Comparison of ENCODE assay signal across 16 mouse cellular contexts in genomic region chr13:119364160-119364559, GRCm38 (mm10).
DNase-seq lines count a peak whose midpoint lies in the region; ATAC-seq and TF ChIP-seq lines count a peak whose summit lies in the region.
"Had no signal": no experiment of that assay in that cellular context is flagged by ENCODE, and none has a peak within 500 bp of the region (broad histone marks: within the 10 kb centered on the region; RNA-seq: fewer than 3 reads in every experiment).

No protein-coding gene starts in this region.

- peak; percentile 48 for TF ChIP-seq CTCF in layer of hippocampus, adult 2 months (conservative IDR thresholded peaks at IDR 0.05)

- ATAC-seq in forebrain, embryonic 11.5 days (replicated peaks; ENCODE audit: low FRiP score) = peak; percentile 23; the same call in 1 of the 2 replicates
- no peak for ATAC-seq in forebrain, embryonic 15.5 days (replicated peaks)
- ATAC-seq in neural tube, embryonic 14.5 days (ENCODE audit: low read depth) = peak; percentile 36; the same call in 1 of the 2 replicates

- no peaks in the 10 kb centered on the region for H3K4me1 ChIP-seq in forebrain, embryonic 11.5 days (replicated peaks; ENCODE audit: control insufficient read depth, insufficient read depth, low read length)
- no peaks in the 10 kb centered on the region for H3K4me1 ChIP-seq in forebrain, embryonic 15.5 days
- no peaks in the 10 kb centered on the region for H3K4me1 ChIP-seq in neural tube, embryonic 14.5 days (ENCODE audit: control insufficient read depth, insufficient read depth, low read length)
- H3K4me1 ChIP-seq: heart, embryonic 15.5 days; hindbrain, embryonic 13.5 days; limb, embryonic 12.5 days; liver, embryonic 15.5 days had no signal

- peaks cover 2% of the 10 kb centered on the region; the same call in 1 of the 2 replicates for H3K36me3 ChIP-seq in forebrain, embryonic 11.5 days (ENCODE audit: control insufficient read depth, insufficient read depth, low read length)
- peaks cover 24% of the 10 kb centered on the region for H3K36me3 ChIP-seq in forebrain, embryonic 15.5 days
- peaks cover 10% of the 10 kb centered on the region; the same call in 1 of the 2 replicates for H3K36me3 ChIP-seq in neural tube, embryonic 14.5 days (ENCODE audit: control insufficient read depth, insufficient read depth, low read length)

- no peaks in the 10 kb centered on the region for H3K9me3 ChIP-seq in forebrain, embryonic 11.5 days (ENCODE audit: control insufficient read depth, low read length)
- H3K9me3 ChIP-seq in forebrain, embryonic 15.5 days = no peaks in the 10 kb centered on the region
- no peaks in the 10 kb centered on the region for H3K9me3 ChIP-seq in neural tube, embryonic 14.5 days (ENCODE audit: control insufficient read depth, low read length)
- H3K9me3 ChIP-seq: heart, embryonic 15.5 days; hindbrain, embryonic 13.5 days; limb, embryonic 12.5 days; liver, embryonic 15.5 days had no signal

- no peak overlapping the region for H3K27ac ChIP-seq in forebrain, embryonic 11.5 days (ENCODE audit: low read depth, low read length)
- no peak overlapping the region for H3K27ac ChIP-seq in forebrain, embryonic 15.5 days (replicated peaks)
- H3K27ac ChIP-seq in layer of hippocampus, adult 2 months = no peak overlapping the region
- H3K27ac ChIP-seq in neural tube, embryonic 14.5 days (ENCODE audit: low read depth, low read length) = no peak overlapping the region
- H3K27ac ChIP-seq: heart, embryonic 15.5 days; hindbrain, embryonic 13.5 days; limb, embryonic 12.5 days; liver, embryonic 15.5 days; macrophage had no signal

- H3K9ac ChIP-seq in forebrain, embryonic 11.5 days (ENCODE audit: low read length) = no peak overlapping the region
- no peak overlapping the region for H3K9ac ChIP-seq in forebrain, embryonic 15.5 days (replicated peaks)
- H3K9ac ChIP-seq in neural tube, embryonic 14.5 days (replicated peaks; ENCODE audit: low read depth, low read length) = no peak overlapping the region
- H3K9ac ChIP-seq: heart, embryonic 15.5 days; hindbrain, embryonic 13.5 days; limb, embryonic 12.5 days; liver, embryonic 15.5 days had no signal

- DNase-seq in forebrain, embryonic 11.5 days (ENCODE audit: low spot score) = no peak
- DNase-seq in layer of hippocampus, adult 2 months (ENCODE audit: low spot score in 2 of 2) = no peak
- no peak for DNase-seq in layer of hippocampus, adult 9-10 months (ENCODE audit: low spot score)
- DNase-seq in neural tube, embryonic 10.5 days (ENCODE audit: extremely low spot score, low spot score) = no peak
- no peak for DNase-seq in adrenal gland, adult 8-10 months
- DNase-seq in frontal cortex, postnatal 14 days (ENCODE audit: low spot score in 2 of 2) = no peak
- DNase-seq: cerebellum, adult 9-11 months; kidney, adult 11 months; thymus, postnatal 25 days had no signal

- H3K4me2 ChIP-seq in forebrain, embryonic 11.5 days (ENCODE audit: low read depth, low read length, severe bottlenecking) = no peak overlapping the region
- H3K4me2 ChIP-seq in forebrain, embryonic 15.5 days (replicated peaks) = no peak overlapping the region
- no peak overlapping the region for H3K4me2 ChIP-seq in neural tube, embryonic 14.5 days (ENCODE audit: low read depth, low read length)
- H3K4me2 ChIP-seq: heart, embryonic 15.5 days; hindbrain, embryonic 13.5 days; limb, embryonic 12.5 days; liver, embryonic 15.5 days had no signal

- 87% methylated on average over 5 of the region's 5 CpGs for WGBS in forebrain, embryonic 11.5 days
- WGBS in forebrain, embryonic 15.5 days = 85% methylated on average over 5 of the region's 5 CpGs
- 91% methylated on average over 5 of the region's 5 CpGs for WGBS in neural tube, embryonic 14.5 days

- no peaks in the 10 kb centered on the region for H3K27me3 ChIP-seq in forebrain, embryonic 11.5 days (ENCODE audit: control insufficient read depth, insufficient read depth, low read length)
- no peaks in the 10 kb centered on the region for H3K27me3 ChIP-seq in forebrain, embryonic 15.5 days
- H3K27me3 ChIP-seq in neural tube, embryonic 14.5 days (ENCODE audit: control insufficient read depth, insufficient read depth, low read length) = no peaks in the 10 kb centered on the region
- H3K27me3 ChIP-seq: heart, embryonic 15.5 days; hindbrain, embryonic 13.5 days; limb, embryonic 12.5 days; liver, embryonic 15.5 days had no signal

- no peak overlapping the region for H3K4me3 ChIP-seq in forebrain, embryonic 11.5 days (ENCODE audit: low read depth, low read length)
- H3K4me3 ChIP-seq in forebrain, embryonic 15.5 days = no peak overlapping the region
- H3K4me3 ChIP-seq in layer of hippocampus, adult 2 months = no peak overlapping the region
- no peak overlapping the region for H3K4me3 ChIP-seq in neural tube, embryonic 14.5 days (ENCODE audit: low read depth, low read length)
- H3K4me3 ChIP-seq: heart, embryonic 15.5 days; hindbrain, embryonic 13.5 days; limb, embryonic 12.5 days; liver, embryonic 15.5 days had no signal
